Mouse (Mus musculus): ENCODE measurements around the gene Ptprcap. TPM values are rescaled to one million over a fixed set of nuclear protein-coding genes. Genes with fewer than 3 reads are reported as not detected.

Ptprcap gene
- total and polyA plus RNA-seq, 3 experiments = 67.9 to 75.7 TPM; not detected in 1

DNA sequence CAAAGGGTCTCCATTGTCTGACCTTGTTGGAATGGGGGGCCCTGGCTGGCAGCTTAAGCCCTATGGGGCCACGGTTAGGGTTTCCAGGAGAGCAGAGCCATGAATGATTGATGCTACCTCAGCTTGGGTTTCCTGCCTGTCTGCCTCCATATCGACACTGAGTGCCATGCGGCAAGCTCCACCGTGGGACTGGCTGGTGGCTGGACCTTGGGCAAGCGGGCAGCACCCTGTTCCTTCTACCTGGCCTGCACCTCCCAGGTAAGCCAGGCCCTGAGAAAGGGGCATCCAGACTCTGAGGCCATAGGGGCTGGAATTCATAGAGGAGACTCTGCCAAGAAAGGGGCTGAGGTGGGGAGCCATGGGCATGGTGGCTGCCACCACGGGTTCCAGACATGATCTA, 13.3 kb upstream of the Ptprcap start:
- no peak for DNase-seq (ENCODE audit: low read depth, low spot score)
- TF ChIP-seq ZMIZ1 (IDR thresholded peaks at IDR 0.05; ENCODE audit: low read depth, low read length) (no peak), POLR2A (IDR thresholded peaks at IDR 0.05; ENCODE audit: control insufficient read depth in 1 of 2, insufficient read depth in 1 of 2, low read depth in 1 of 2, low read length in 2 of 2, poor library complexity in 1 of 2) (no peak), UBTF (IDR thresholded peaks at IDR 0.05; ENCODE audit: borderline replicate concordance, insufficient read depth, low read depth, low read length) (no peak), USF1 (IDR thresholded peaks at IDR 0.05; ENCODE audit: low read depth, low read length) (no peak), EP300 (IDR thresholded peaks at IDR 0.05; ENCODE audit: low read depth in 1 of 2, low read length in 2 of 2) (no peak), GATA1 (IDR thresholded peaks at IDR 0.05; ENCODE audit: low read depth, low read length) (no peak), MAZ (IDR thresholded peaks at IDR 0.05; ENCODE audit: low read depth, low read length) (no peak), ZC3H11A (IDR thresholded peaks at IDR 0.05; ENCODE audit: low read depth, low read length) (no peak), GABPA (IDR thresholded peaks at IDR 0.05; ENCODE audit: low read depth, low read length) (no peak), MYB (IDR thresholded peaks at IDR 0.05; ENCODE audit: low read depth, low read length) (no peak)
- no peak overlapping the region for H3K27ac ChIP-seq (ENCODE audit: control insufficient read depth, low read depth, low read length)
- H3K36me3 ChIP-seq (ENCODE audit: control insufficient read depth in 1 of 2, insufficient read depth in 2 of 2, low read length in 2 of 2) = no peaks in the 10 kb centered on the region
- H3K9ac ChIP-seq (ENCODE audit: control insufficient read depth, low read depth, low read length, poor library complexity, severe bottlenecking) = no peak overlapping the region
- H3K79me2 ChIP-seq (ENCODE audit: control insufficient read depth, insufficient read depth, low read length, poor library complexity) = no peaks in the 10 kb centered on the region
- no peak overlapping the region for H3K4me3 ChIP-seq (ENCODE audit: control insufficient read depth in 1 of 2, insufficient read depth in 1 of 2, low read depth in 2 of 2, low read length in 2 of 2)
- no peaks in the 10 kb centered on the region for H3K4me1 ChIP-seq (ENCODE audit: control insufficient read depth in 1 of 2, insufficient read depth in 2 of 2, low read length in 2 of 2)
- H3K27me3 ChIP-seq (ENCODE audit: control insufficient read depth in 1 of 2, insufficient read depth in 2 of 2, low read length in 2 of 2) = no peaks in the 10 kb centered on the region; a peak in 1 of 4 replicates
- H3K9me3 ChIP-seq (replicated peaks; ENCODE audit: insufficient read depth, low read length) = no peaks in the 10 kb centered on the region

DNA sequence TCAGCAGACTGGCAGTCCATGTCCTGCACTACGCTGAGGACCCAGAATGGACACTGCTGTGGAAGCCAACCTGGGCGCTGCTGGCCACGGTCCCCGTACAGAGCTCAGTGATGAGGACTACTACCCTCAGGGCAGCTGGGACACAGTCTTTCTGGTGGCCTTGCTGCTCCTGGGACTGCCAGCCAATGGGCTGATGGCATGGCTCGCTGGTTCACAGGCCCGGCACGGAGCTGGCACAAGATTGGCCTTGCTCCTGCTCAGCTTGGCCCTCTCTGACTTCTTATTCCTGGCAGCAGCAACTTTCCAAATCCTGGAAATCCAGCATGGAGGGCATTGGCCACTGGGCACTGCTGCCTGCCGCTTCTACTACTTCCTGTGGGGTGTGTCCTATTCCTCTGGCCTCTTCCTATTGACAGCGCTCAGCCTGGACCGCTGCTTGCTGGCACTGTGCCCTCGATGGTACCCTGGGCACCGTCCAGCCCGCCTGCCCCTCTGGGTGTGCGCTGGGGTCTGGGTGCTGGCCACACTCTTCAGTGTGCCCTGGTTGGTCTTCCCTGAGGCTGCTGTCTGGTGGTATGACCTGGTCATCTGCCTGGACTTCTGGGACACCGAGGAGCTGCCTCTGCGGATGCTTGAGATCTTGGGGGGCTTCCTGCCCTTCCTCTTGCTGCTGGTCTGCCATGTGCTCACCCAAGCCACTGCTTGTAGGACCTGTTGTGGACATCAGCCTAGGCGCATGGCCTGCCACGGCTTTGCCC, 10.8 kb upstream of the Ptprcap start:
- DNase-seq (ENCODE audit: low read depth, low spot score) = no peak
- H3K9ac ChIP-seq (ENCODE audit: control insufficient read depth, low read depth, low read length, poor library complexity, severe bottlenecking) = no peak overlapping the region
- no peaks in the 10 kb centered on the region for H3K79me2 ChIP-seq (ENCODE audit: control insufficient read depth, insufficient read depth, low read length, poor library complexity)
- no peaks in the 10 kb centered on the region for H3K36me3 ChIP-seq (ENCODE audit: control insufficient read depth in 1 of 2, insufficient read depth in 2 of 2, low read length in 2 of 2)
- H3K27ac ChIP-seq (ENCODE audit: control insufficient read depth, low read depth, low read length) = no peak overlapping the region
- TF ChIP-seq MXI1 (IDR thresholded peaks at IDR 0.05; ENCODE audit: low read depth, low read length) = no peak
- TF ChIP-seq ZC3H11A (IDR thresholded peaks at IDR 0.05; ENCODE audit: low read depth, low read length) = no peak
- no peak for TF ChIP-seq UBTF (IDR thresholded peaks at IDR 0.05; ENCODE audit: borderline replicate concordance, insufficient read depth, low read depth, low read length)
- H3K9me3 ChIP-seq (replicated peaks; ENCODE audit: insufficient read depth, low read length) = no peaks in the 10 kb centered on the region
- H3K4me1 ChIP-seq (ENCODE audit: control insufficient read depth in 1 of 2, insufficient read depth in 2 of 2, low read length in 2 of 2) = no peaks in the 10 kb centered on the region
- H3K27me3 ChIP-seq (ENCODE audit: control insufficient read depth in 1 of 2, insufficient read depth in 2 of 2, low read length in 2 of 2) = no peaks in the 10 kb centered on the region; a peak in 1 of 4 replicates
- H3K4me3 ChIP-seq (ENCODE audit: control insufficient read depth in 1 of 2, insufficient read depth in 1 of 2, low read depth in 2 of 2, low read length in 2 of 2) = no peak overlapping the region

- Histone ChIP-seq H3K9ac (ENCODE audit: control insufficient read depth, low read depth, low read length, poor library complexity, severe bottlenecking) (no peak within 1 kb of the TSS), H3K4me1 (ENCODE audit: control insufficient read depth in 1 of 2, insufficient read depth in 2 of 2, low read length in 2 of 2) (peaks cover 5% of the 10 kb centered on the region in 2 experiments; a peak in 2 of 4 replicates), H3K4me3 (ENCODE audit: control insufficient read depth in 1 of 2, insufficient read depth in 1 of 2, low read depth in 2 of 2, low read length in 2 of 2) (no peak within 1 kb of the TSS), H3K36me3 (ENCODE audit: control insufficient read depth in 1 of 2, insufficient read depth in 2 of 2, low read length in 2 of 2) (peaks cover 0 to 3% of the 10 kb centered on the region in 2 experiments; a peak in 1 of 4 replicates), H3K9me3 (replicated peaks; ENCODE audit: insufficient read depth, low read length) (no peaks in the 10 kb centered on the region), H3K27me3 (ENCODE audit: control insufficient read depth in 1 of 2, insufficient read depth in 2 of 2, low read length in 2 of 2) (no peaks in the 10 kb centered on the region; a peak in 1 of 4 replicates), H3K79me2 (ENCODE audit: control insufficient read depth, insufficient read depth, low read length, poor library complexity) (peaks cover 1% of the 10 kb centered on the region), H3K27ac (ENCODE audit: control insufficient read depth, low read depth, low read length) (no peak within 1 kb of the TSS)
- no peak for DNase-seq (ENCODE audit: low read depth, low spot score)
- TF ChIP-seq MAZ (IDR thresholded peaks at IDR 0.05; ENCODE audit: low read depth, low read length) (no peak), KAT2A (conservative IDR thresholded peaks at IDR 0.05; ENCODE audit: low read depth, low read length) (no peak), MAX (IDR thresholded peaks at IDR 0.05; ENCODE audit: low read length) (no peak), SMC3 (IDR thresholded peaks at IDR 0.05; ENCODE audit: low read depth, low read length) (no peak), CHD2 (IDR thresholded peaks at IDR 0.05; ENCODE audit: low read length) (no peak), ETS1 (IDR thresholded peaks at IDR 0.05; ENCODE audit: low read depth, low read length) (no peak), ZKSCAN1 (IDR thresholded peaks at IDR 0.05; ENCODE audit: low read depth, low read length) (no peak), ZNF384 (IDR thresholded peaks at IDR 0.05; ENCODE audit: low read depth, low read length) (no peak)
These were observed 9.6 kb upstream of the Ptprcap start, which contains the start of gene Cabp4 for GRCm38 (mm10) chr19:4143759-4144268. TSS of gene Cabp4 (minus strand) at chr19:4144033.

Data from MEL (cell line).